Mouse (Mus musculus) heart, adult 9 months (tissue): ENCODE results near the gene Wars.
A peak's percentile ranks its signal among the peaks of the same experiment; 100 is the strongest.

Experiments used
- DNase-seq, 2 experiments: peaks; one replicate each; pipeline ENCODE4 v3.0.0; 2022; ENCODE audit warnings: low spot score in 2 of 2

Wars gene

GRCm38 (mm10) chr12:108906398-108906797 lies 12.4 kb upstream of the Wars start:
- DNase-seq = no peak

- DNase-seq = no peak
These were observed 11.8 kb upstream of the Wars start for GRCm38 (mm10) chr12:108905620-108906302.

GRCm38 (mm10) chr12:108904276-108904653 lies 10.3 kb upstream of the Wars start:
- DNase-seq = no peak

- peak in 1 of 2 experiments; percentile 41 for DNase-seq
These were observed 9.8 kb upstream of the Wars start for GRCm38 (mm10) chr12:108903600-108904275.

- DNase-seq = peak; percentile 20 to 32
These were observed 9.0 kb upstream of the Wars start for GRCm38 (mm10) chr12:108902940-108903339.

GRCm38 (mm10) chr12:108901346-108901745 lies 7.4 kb upstream of the Wars start:
- DNase-seq = no peak

- DNase-seq = no peak
These were observed 2.0 kb upstream of the Wars start for GRCm38 (mm10) chr12:108896006-108896405.

GRCm38 (mm10) chr12:108894432-108894816 lies 450 bp upstream of the Wars start:
- no peak for DNase-seq

GRCm38 (mm10) chr12:108892989-108893714 lies 822 bp downstream of the Wars start, which contains the start of gene Wdr25:
Gene Wdr25, plus strand, starts transcription at chr12:108893631.
- DNase-seq = peak; percentile 23 to 38

GRCm38 (mm10) chr12:108888632-108889031 lies 5.3 kb downstream of the Wars start:
- DNase-seq = no peak

- no peak for DNase-seq
These were observed 6.9 kb downstream of the Wars start for GRCm38 (mm10) chr12:108887077-108887476.

GRCm38 (mm10) chr12:108885906-108886305 lies 8.1 kb downstream of the Wars start:
- DNase-seq = peak; percentile 22 to 64

GRCm38 (mm10) chr12:108882776-108883175 lies 11.2 kb downstream of the Wars start:
- no peak for DNase-seq

GRCm38 (mm10) chr12:108881192-108881591 lies 12.8 kb downstream of the Wars start:
- DNase-seq = no peak

GRCm38 (mm10) chr12:108880606-108881005 lies 13.4 kb downstream of the Wars start:
- DNase-seq = no peak

- DNase-seq = no peak
These were observed 14.8 kb downstream of the Wars start for GRCm38 (mm10) chr12:108879138-108879537.

- DNase-seq = no peak
These were observed 20.9 kb downstream of the Wars start for GRCm38 (mm10) chr12:108873122-108873521.

GRCm38 (mm10) chr12:108869575-108869974 lies 24.4 kb downstream of the Wars start:
- no peak for DNase-seq

- DNase-seq = peak in 1 of 2 experiments; percentile 24
These were observed 28.9 kb downstream of the Wars start for GRCm38 (mm10) chr12:108865007-108865494.

GRCm38 (mm10) chr12:108858486-108858885 lies 35.5 kb downstream of the Wars start:
- DNase-seq = no peak

GRCm38 (mm10) chr12:108857589-108858184 lies 36.3 kb downstream of the Wars start:
- peak in 1 of 2 experiments; percentile 46 for DNase-seq

GRCm38 (mm10) chr12:108857109-108857508 lies 36.9 kb downstream of the Wars start:
- DNase-seq = no peak
